Mouse (Mus musculus): ENCODE measurements at regions not wholly inside any gene's neighbourhood (a gene's known extent, or its start where the extent isn't known, plus 50 kb on each side); places are given as distances from the start of the nearest gene placed in this dataset.

DNA sequence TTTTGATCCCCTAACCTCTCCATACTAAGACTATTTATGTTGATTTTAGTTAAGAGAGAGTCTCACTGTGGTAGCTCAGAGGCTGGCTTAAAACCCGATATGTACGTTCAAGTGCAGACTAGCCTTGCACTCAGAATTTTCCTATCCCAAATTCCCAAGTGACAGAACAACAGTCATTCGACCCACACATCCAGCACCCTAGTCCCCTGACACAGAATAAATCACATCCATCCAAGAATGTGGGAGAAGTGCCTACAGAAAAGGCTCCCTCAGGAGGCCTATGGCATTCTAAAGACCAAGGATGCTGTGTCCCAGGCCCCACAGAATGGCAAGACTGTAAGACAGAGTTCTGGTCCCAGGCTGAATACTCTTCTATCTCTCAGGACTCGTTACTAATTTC is 55.4 kb upstream of the Exoc6 start:
- TF ChIP-seq CTCF (IDR thresholded peaks at IDR 0.05; ENCODE audit: low read depth, low read length) = no peak
- no peak for TF ChIP-seq GATA2 (IDR thresholded peaks at IDR 0.05; ENCODE audit: borderline replicate concordance, low read depth, low read length)
- no peak for TF ChIP-seq GATA1 (IDR thresholded peaks at IDR 0.05; ENCODE audit: borderline replicate concordance, low read length)
- TF ChIP-seq TAL1 (conservative IDR thresholded peaks at IDR 0.05; ENCODE audit: low read depth, low read length) = no peak
